Mouse (Mus musculus) heart, embryonic 14.5 days (tissue): ENCODE results near the gene Atf1. TPM values are rescaled to one million over a fixed set of nuclear protein-coding genes. Genes with fewer than 3 reads are reported as not detected.

Experiments
- ATAC-seq: fragments of 200-750 bp; cut with Nextera tagmentation; 2 replicates; pipeline ENCODE4 v1.8.0; 2017; ENCODE audit warnings: low read depth, moderate TSS enrichment; ENCODE audit not compliant: insufficient number of reproducible peaks, insufficient read depth, low FRiP score
- H3K27ac ChIP-seq, 2 experiments: fragments of 200-500 bp in 1 of 2; fragments of 300-500 bp in 1 of 2; sonication (generic) in 1 of 2; replicated peaks in 1 of 2; 2 replicates each; pipeline ENCODE4 v1.5.1; 2012 to 2014; ENCODE audit warnings: low read depth in 2 of 2, low read length in 2 of 2, control low read depth in 1 of 2, mild to moderate bottlenecking in 1 of 2, mixed read lengths in 1 of 2; ENCODE audit not compliant: control insufficient read depth in 1 of 2, insufficient read depth in 1 of 2
- H3K27me3 ChIP-seq: fragments of 300-500 bp; sonication (generic); 2 replicates; pipeline ENCODE4 v1.6.1; 2014; ENCODE audit warnings: mild to moderate bottlenecking, low read length, control low read depth; ENCODE audit not compliant: control insufficient read depth, insufficient read depth
- H3K36me3 ChIP-seq: fragments of 300-500 bp; sonication (generic); 2 replicates; pipeline ENCODE4 v1.6.1; 2014; ENCODE audit warnings: mild to moderate bottlenecking, control low read depth, low read length, mixed read lengths; ENCODE audit not compliant: control insufficient read depth, insufficient read depth
- H3K4me1 ChIP-seq, 2 experiments: fragments of 200-500 bp in 1 of 2; fragments of 300-500 bp in 1 of 2; sonication (generic) in 1 of 2; 2 replicates each; pipeline ENCODE4 v1.6.1; 2012 to 2014; ENCODE audit warnings: low read length in 2 of 2, control low read depth in 1 of 2, mixed read lengths in 1 of 2; ENCODE audit not compliant: control insufficient read depth in 2 of 2, insufficient read depth in 2 of 2
- H3K4me2 ChIP-seq: fragments of 300-500 bp; sonication (generic); 2 replicates; pipeline ENCODE4 v1.6.1; 2014; ENCODE audit warnings: mild to moderate bottlenecking, low read length
- H3K4me3 ChIP-seq, 2 experiments: fragments of 200-500 bp in 1 of 2; fragments of 300-500 bp in 1 of 2; sonication (generic) in 1 of 2; 2 replicates each; pipeline ENCODE4 v1.5.1; 2012 to 2014; ENCODE audit warnings: low read length in 2 of 2, mild to moderate bottlenecking in 2 of 2, control low read depth in 1 of 2, low read depth in 1 of 2, moderate library complexity in 1 of 2; ENCODE audit not compliant: control insufficient read depth in 1 of 2, insufficient read depth in 1 of 2
- H3K9ac ChIP-seq: fragments of 300-500 bp; sonication (generic); 2 replicates; pipeline ENCODE4 v1.6.1; 2014; ENCODE audit warnings: mild to moderate bottlenecking, low read length
- H3K9me3 ChIP-seq: fragments of 300-500 bp; sonication (generic); 2 replicates; pipeline ENCODE4 v1.6.1; 2016; ENCODE audit warnings: low read length, control low read depth; ENCODE audit not compliant: control insufficient read depth
- WGBS: fragments of 180-500 bp; shearing (Covaris S2); extraction: QIAGEN DNeasy Blood & Tissue Kit; methylation state at CpG from one replicate; pipeline ENCODE4 v1.1.7; 2014; 5-methylcytosine and 5-hydroxymethylcytosine counted together
- polyA plus RNA-seq: library from polyadenylated mRNA; unstranded; fragments of >200 nt; fragmentation: Nextera tagmentation; extraction: Ambion mirVana; gene quantifications from 2 replicates; pipeline ENCODE4 v1.2.1, GENCODE M21; 2014

Atf1 gene
- 36.8 and 37.1 TPM in 2 replicates for polyA plus RNA-seq

- WGBS, result under 1% methylated on average over 79 of the region's 133 CpGs
- Histone ChIP-seq H3K9ac (peak within 1 kb of the TSS; percentile 99), H3K4me2 (peak within 1 kb of the TSS; percentile 74), H3K27me3 (no peaks in the 10 kb centered on the region), H3K36me3 (peaks cover 6% of the 10 kb centered on the region), H3K4me1 (peaks cover 6 to 34% of the 10 kb centered on the region in 2 experiments), H3K9me3 (peaks cover 9% of the 10 kb centered on the region), H3K4me3 (peak within 1 kb of the TSS; percentile 93 to 97), H3K27ac (peak within 1 kb of the TSS; percentile 100)
- peak; percentile 77 for ATAC-seq
Measured at GRCm38 (mm10) chr15:100227663-100228534, at the start of gene Atf1. Gene Atf1 (plus strand): TSS chr15:100227819.

- Histone ChIP-seq H3K27me3 (no peaks in the 10 kb centered on the region), H3K36me3 (peaks cover 79% of the 10 kb centered on the region), H3K27ac (peak overlapping the region; percentile 41 to 43; a peak in 1 of 4 replicates), H3K9me3 (no peaks in the 10 kb centered on the region), H3K9ac (no peak overlapping the region), H3K4me2 (no peak overlapping the region), H3K4me3 (no peak overlapping the region), H3K4me1 (peaks cover 9 to 12% of the 10 kb centered on the region in 2 experiments)
- 33% methylated on average over 7 of the region's 7 CpGs for WGBS
- ATAC-seq, result no peak
Measured at GRCm38 (mm10) chr15:100178487-100178886, 49.1 kb upstream of the Atf1 start.

- ATAC-seq, result no peak
- H3K4me3 ChIP-seq, result no peak overlapping the region
- no peaks in the 10 kb centered on the region for H3K27me3 ChIP-seq
- 89% methylated on average over 6 of the region's 6 CpGs for WGBS
- H3K36me3 ChIP-seq, result peaks cover 79% of the 10 kb centered on the region
- peaks cover 9 to 11% of the 10 kb centered on the region in 2 experiments for H3K4me1 ChIP-seq
- no peak overlapping the region for H3K27ac ChIP-seq
- H3K4me2 ChIP-seq, result no peak overlapping the region
- no peaks in the 10 kb centered on the region for H3K9me3 ChIP-seq
- no peak overlapping the region for H3K9ac ChIP-seq
Measured at GRCm38 (mm10) chr15:100179685-100180084, 47.9 kb upstream of the Atf1 start.

- no peak overlapping the region for H3K4me3 ChIP-seq
- no peak overlapping the region for H3K4me2 ChIP-seq
- ATAC-seq, result no peak
- peaks cover 77% of the 10 kb centered on the region for H3K36me3 ChIP-seq
- 83% methylated on average over 4 of the region's 4 CpGs for WGBS
- H3K4me1 ChIP-seq, result peaks cover 5 to 8% of the 10 kb centered on the region in 2 experiments
- no peaks in the 10 kb centered on the region for H3K9me3 ChIP-seq
- no peak overlapping the region for H3K9ac ChIP-seq
- no peaks in the 10 kb centered on the region for H3K27me3 ChIP-seq
- no peak overlapping the region for H3K27ac ChIP-seq
Measured at GRCm38 (mm10) chr15:100180221-100180620, 47.4 kb upstream of the Atf1 start.

GRCm38 (mm10) chr15:100181841-100182240, 45.8 kb upstream of the Atf1 start:
- Histone ChIP-seq H3K4me1 (peaks cover 6 to 12% of the 10 kb centered on the region in 2 experiments), H3K4me2 (no peak overlapping the region), H3K27ac (no peak overlapping the region), H3K4me3 (no peak overlapping the region), H3K36me3 (peaks cover 82% of the 10 kb centered on the region), H3K9ac (no peak overlapping the region), H3K9me3 (no peaks in the 10 kb centered on the region), H3K27me3 (no peaks in the 10 kb centered on the region)
- 84% methylated on average over 10 of the region's 10 CpGs for WGBS
- ATAC-seq, result no peak

- Histone ChIP-seq H3K9ac (no peak overlapping the region), H3K4me3 (no peak overlapping the region), H3K9me3 (no peaks in the 10 kb centered on the region), H3K4me1 (peaks cover 6 to 13% of the 10 kb centered on the region in 2 experiments), H3K4me2 (no peak overlapping the region), H3K36me3 (peaks cover 83% of the 10 kb centered on the region), H3K27ac (no peak overlapping the region), H3K27me3 (no peaks in the 10 kb centered on the region)
- ATAC-seq, result no peak
- 79% methylated on average over 28 of the region's 28 CpGs for WGBS
Measured at GRCm38 (mm10) chr15:100182526-100183280, 44.9 kb upstream of the Atf1 start.

- Histone ChIP-seq H3K4me3 (no peak overlapping the region), H3K36me3 (peaks cover 86% of the 10 kb centered on the region), H3K4me1 (peaks cover 3 to 13% of the 10 kb centered on the region in 2 experiments; a peak in 3 of 4 replicates), H3K9me3 (no peaks in the 10 kb centered on the region), H3K27me3 (no peaks in the 10 kb centered on the region), H3K4me2 (no peak overlapping the region), H3K27ac (no peak overlapping the region), H3K9ac (no peak overlapping the region)
- no peak for ATAC-seq
- 87% methylated on average over 10 of the region's 10 CpGs for WGBS
Measured at GRCm38 (mm10) chr15:100183510-100183909, 44.1 kb upstream of the Atf1 start.
